Mouse (Mus musculus) liver, postnatal 0 days (tissue): ENCODE results near the gene Pex3. TPM values are rescaled to one million over a fixed set of nuclear protein-coding genes. Genes with fewer than 3 reads are reported as not detected.

Experiments used
- ATAC-seq: fragments of 200-750 bp; cut with Nextera tagmentation; 2 replicates; pipeline ENCODE4 v1.8.0; 2017; ENCODE audit warnings: mild to moderate bottlenecking, moderate library complexity
- DNase-seq: peaks from one replicate; pipeline ENCODE4 v3.0.0-alpha.2; 2016
- H3K27ac ChIP-seq: fragments of 300-500 bp; sonication (generic); 2 replicates; pipeline ENCODE4 v1.5.1; 2014; ENCODE audit warnings: antibody characterized with exemption, moderate library complexity, mild to moderate bottlenecking, low read depth
- H3K27me3 ChIP-seq: fragments of 300-500 bp; sonication (generic); 2 replicates; pipeline ENCODE4 v1.6.1; 2014; ENCODE audit warnings: low read length, control low read depth, mixed read lengths; ENCODE audit not compliant: insufficient read depth
- H3K36me3 ChIP-seq: fragments of 300-500 bp; sonication (generic); replicated peaks from 2 replicates; pipeline ENCODE4 v1.6.1; 2014; ENCODE audit warnings: mild to moderate bottlenecking, control low read depth, low read length, moderate library complexity, mixed read lengths; ENCODE audit not compliant: insufficient read depth
- H3K4me1 ChIP-seq: fragments of 300-500 bp; sonication (generic); 2 replicates; pipeline ENCODE4 v1.6.1; 2014; ENCODE audit warnings: antibody characterized with exemption, mild to moderate bottlenecking, control low read depth; ENCODE audit not compliant: insufficient read depth
- H3K4me2 ChIP-seq: fragments of 300-500 bp; sonication (generic); 2 replicates; pipeline ENCODE4 v1.6.1; 2014; ENCODE audit warnings: low read depth, mild to moderate bottlenecking, low read length, moderate library complexity, mixed read lengths
- H3K4me3 ChIP-seq: fragments of 300-500 bp; sonication (generic); 2 replicates; pipeline ENCODE4 v1.5.1; 2014; ENCODE audit warnings: low read depth, low read length
- H3K9ac ChIP-seq: fragments of 300-500 bp; sonication (generic); replicated peaks from 2 replicates; pipeline ENCODE4 v1.6.1; 2014; ENCODE audit warnings: mild to moderate bottlenecking, moderate library complexity
- H3K9me3 ChIP-seq: fragments of 300-500 bp; sonication (generic); 2 replicates; pipeline ENCODE4 v1.6.1; 2016; ENCODE audit warnings: mild to moderate bottlenecking, control low read depth, low read length, mixed read lengths
- CTCF ChIP-seq: sonication (generic); IDR thresholded peaks from 2 replicates; pipeline ENCODE4 v1.5.1; 2016; ENCODE audit warnings: antibody characterized with exemption, low read depth
- EP300 ChIP-seq: IDR thresholded peaks from 2 replicates; pipeline ENCODE4 v1.6.1; 2016; ENCODE audit warnings: antibody characterized with exemption, low read depth, mild to moderate bottlenecking
- WGBS: fragments of 180-500 bp; shearing (Covaris S2); extraction: QIAGEN DNeasy Blood & Tissue Kit; methylation state at CpG from one replicate; pipeline ENCODE4 v1.1.7; 2014; ENCODE audit not compliant: insufficient replicate concordance; 5-methylcytosine and 5-hydroxymethylcytosine counted together
- polyA plus RNA-seq: library from polyadenylated mRNA; unstranded; fragments of >200 nt; fragmentation: Nextera tagmentation; extraction: Ambion mirVana; gene quantifications from 2 replicates; pipeline ENCODE4 v1.2.1, GENCODE M21; 2015

Gene Pex3
- polyA plus RNA-seq, 1 experiment from 2014 or later = 13.6 TPM

DNA sequence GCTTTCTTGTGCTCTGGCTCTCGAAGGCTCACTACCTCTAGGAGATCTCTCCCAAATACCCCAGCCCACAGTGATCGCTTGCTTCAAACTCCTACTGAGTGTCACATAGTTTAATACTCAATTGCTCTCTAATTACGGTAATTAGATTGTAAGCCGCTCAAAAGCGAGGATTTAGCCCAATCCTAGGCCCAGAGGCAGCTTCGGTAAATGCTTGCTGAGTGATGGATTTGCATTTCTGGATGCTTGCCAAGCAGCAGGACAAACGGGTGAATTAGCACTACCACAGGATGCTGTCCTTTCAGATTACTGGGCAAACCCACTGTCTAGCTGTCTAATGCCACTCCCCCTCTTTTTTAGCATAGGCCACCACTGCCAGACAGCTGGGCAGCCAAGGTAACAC is 16.9 kb upstream of the Pex3 start:
- Histone ChIP-seq H3K36me3 (no peaks in the 10 kb centered on the region), H3K4me3 (no peak overlapping the region), H3K4me2 (no peak overlapping the region), H3K27me3 (no peaks in the 10 kb centered on the region), H3K9ac (no peak overlapping the region), H3K9me3 (no peaks in the 10 kb centered on the region), H3K27ac (no peak overlapping the region), H3K4me1 (peaks cover 5% of the 10 kb centered on the region; the same call in 1 of the 2 replicates)
- TF ChIP-seq CTCF (no peak), EP300 (no peak)
- DNase-seq = no peak
- WGBS = 61% methylated on average over 7 of the region's 7 CpGs
- no peak for ATAC-seq

DNA sequence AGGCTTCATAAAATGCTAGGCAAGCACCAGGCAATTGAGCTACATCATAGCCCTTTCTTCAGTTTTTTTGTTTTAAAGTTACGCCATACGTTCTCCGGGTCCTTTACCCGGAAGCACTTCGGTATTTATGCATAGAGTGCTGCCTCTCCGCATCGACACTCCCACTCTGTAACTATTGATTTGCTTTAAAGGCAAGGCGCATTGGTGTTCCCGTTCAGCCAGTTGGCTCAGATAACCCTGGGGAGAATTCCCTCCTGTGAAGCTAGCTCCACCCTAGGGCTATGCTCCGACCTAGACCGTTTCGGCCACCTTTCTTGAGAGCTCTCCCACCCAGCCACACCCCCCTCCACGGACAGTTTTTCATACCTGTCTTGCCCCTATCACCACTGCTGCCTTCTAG is 13.5 kb upstream of the Pex3 start:
- WGBS = 51% methylated on average over 13 of the region's 13 CpGs
- DNase-seq (no peak), ATAC-seq (peak; percentile 71)
- H3K4me3 ChIP-seq = no peak overlapping the region
- peaks cover 4% of the 10 kb centered on the region; the same call in 1 of the 2 replicates for H3K4me1 ChIP-seq
- no peaks in the 10 kb centered on the region for H3K27me3 ChIP-seq
- no peak overlapping the region for H3K9ac ChIP-seq
- TF ChIP-seq EP300 = no peak
- no peak for TF ChIP-seq CTCF
- H3K9me3 ChIP-seq = no peaks in the 10 kb centered on the region
- peaks cover 17% of the 10 kb centered on the region for H3K36me3 ChIP-seq
- peak overlapping the region; percentile 50 for H3K4me2 ChIP-seq
- no peak overlapping the region for H3K27ac ChIP-seq

DNA sequence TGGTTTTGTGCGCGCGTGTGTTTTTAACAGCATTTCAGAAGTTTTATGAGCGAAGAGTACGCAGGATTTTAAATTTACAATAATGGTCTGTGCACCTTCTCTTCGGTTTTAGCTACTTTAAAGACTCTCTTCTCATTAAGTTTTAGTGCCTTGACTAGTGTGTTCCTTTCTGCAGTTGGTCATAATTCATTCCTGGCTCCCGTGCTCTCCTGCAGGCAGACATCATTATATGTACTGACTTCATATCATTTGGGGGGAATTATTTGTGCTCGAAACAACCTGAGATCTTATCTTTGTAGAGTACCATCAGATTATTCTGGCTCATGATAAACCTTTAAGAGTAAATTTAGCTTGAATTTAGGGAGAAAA is 12.1 kb upstream of the Pex3 start:
- ATAC-seq (no peak), DNase-seq (no peak)
- Histone ChIP-seq H3K4me1 (peaks cover 4% of the 10 kb centered on the region; the same call in 1 of the 2 replicates), H3K27ac (no peak overlapping the region), H3K9ac (no peak overlapping the region), H3K27me3 (no peaks in the 10 kb centered on the region), H3K4me3 (no peak overlapping the region), H3K36me3 (peaks cover 17% of the 10 kb centered on the region), H3K9me3 (no peaks in the 10 kb centered on the region), H3K4me2 (peak overlapping the region; percentile 47)
- TF ChIP-seq CTCF = no peak
- no peak for TF ChIP-seq EP300
- 50% methylated on average over 8 of the region's 8 CpGs for WGBS

DNA sequence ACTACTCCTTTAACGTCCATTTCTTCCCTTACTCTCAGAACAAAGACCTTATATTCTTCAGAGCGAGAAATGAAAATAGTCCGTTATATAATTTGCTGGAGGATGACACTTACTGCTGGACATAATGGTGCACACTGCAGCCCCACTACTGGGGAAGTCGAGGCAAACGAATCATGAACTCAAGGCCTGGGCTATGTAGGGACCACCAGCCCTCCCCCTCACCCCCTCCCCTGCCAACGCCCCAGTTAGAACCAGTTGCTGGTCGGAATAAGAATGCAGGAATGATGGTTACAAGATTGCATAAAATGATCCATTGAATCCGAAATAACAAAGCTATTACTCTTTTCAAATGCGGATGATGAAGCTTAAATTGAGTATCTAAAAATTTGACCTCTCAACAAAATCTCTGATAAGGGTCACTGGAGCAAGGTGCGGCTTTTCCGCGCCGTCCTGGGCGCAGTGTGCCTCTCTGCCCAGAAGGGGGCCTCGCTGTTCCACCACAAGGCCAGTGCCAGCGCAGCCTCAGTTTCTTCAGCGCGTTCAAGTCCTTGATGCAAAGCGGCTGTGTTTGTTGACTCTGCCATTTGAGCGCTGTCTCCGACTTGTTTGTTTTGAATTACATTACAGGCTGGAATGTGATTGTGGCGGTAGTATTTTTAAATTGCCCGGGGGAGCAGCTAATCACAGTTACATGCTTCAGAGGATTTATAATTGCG is 11.6 kb upstream of the Pex3 start:
- Histone ChIP-seq H3K27ac (no peak overlapping the region), H3K4me3 (no peak overlapping the region), H3K4me2 (peak overlapping the region; percentile 47), H3K9me3 (no peaks in the 10 kb centered on the region), H3K36me3 (peaks cover 17% of the 10 kb centered on the region), H3K9ac (no peak overlapping the region), H3K4me1 (peaks cover 4% of the 10 kb centered on the region; the same call in 1 of the 2 replicates), H3K27me3 (no peaks in the 10 kb centered on the region)
- 32% methylated on average over 24 of the region's 24 CpGs for WGBS
- DNase-seq = peak; percentile 57
- ATAC-seq = 0 out of 2 replicates have a peak, but pooled peaks have one; percentile 41
- TF ChIP-seq EP300 (no peak), CTCF (peak; percentile 89)

DNA sequence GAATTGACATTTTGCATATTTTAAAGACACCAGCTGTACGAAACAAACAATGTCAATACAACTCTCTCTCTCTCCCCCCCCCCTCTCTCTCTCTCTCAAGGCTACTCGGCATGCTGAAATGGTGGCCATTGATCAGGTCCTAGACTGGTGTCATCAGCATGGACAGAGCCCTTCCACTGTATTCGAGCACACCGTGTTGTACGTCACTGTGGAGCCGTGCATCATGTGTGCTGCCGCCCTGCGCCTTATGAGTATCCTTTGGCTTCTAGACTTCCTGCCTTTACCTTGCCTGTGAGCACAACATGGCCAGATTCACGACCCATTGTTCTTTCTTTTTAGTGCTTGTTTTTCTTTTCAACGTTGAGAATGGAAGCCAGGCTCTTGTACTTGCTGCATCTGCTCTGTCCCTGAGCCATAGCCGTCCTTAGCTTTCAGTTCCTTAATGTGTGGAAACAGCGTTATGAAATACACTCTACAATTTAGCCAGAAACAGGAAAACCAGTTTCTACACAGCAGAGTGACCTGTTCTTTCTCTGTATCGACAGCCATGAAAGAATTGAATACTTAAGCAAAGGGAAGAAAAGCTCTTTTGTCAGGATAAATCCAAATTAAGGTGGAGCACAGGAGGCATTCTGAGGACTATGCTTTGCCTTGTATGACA is 7.2 kb upstream of the Pex3 start:
- TF ChIP-seq CTCF (no peak), EP300 (no peak)
- no peak overlapping the region for H3K4me2 ChIP-seq
- WGBS = 78% methylated on average over 13 of the region's 13 CpGs
- DNase-seq = no peak
- H3K27ac ChIP-seq = no peak overlapping the region
- peaks cover 21% of the 10 kb centered on the region for H3K36me3 ChIP-seq
- H3K27me3 ChIP-seq = no peaks in the 10 kb centered on the region
- H3K4me3 ChIP-seq = no peak overlapping the region
- no peak overlapping the region for H3K9ac ChIP-seq
- peak; percentile 19; the same call in 1 of the 2 replicates for ATAC-seq
- no peaks in the 10 kb centered on the region for H3K9me3 ChIP-seq
- H3K4me1 ChIP-seq = peaks cover 4% of the 10 kb centered on the region; the same call in 1 of the 2 replicates

DNA sequence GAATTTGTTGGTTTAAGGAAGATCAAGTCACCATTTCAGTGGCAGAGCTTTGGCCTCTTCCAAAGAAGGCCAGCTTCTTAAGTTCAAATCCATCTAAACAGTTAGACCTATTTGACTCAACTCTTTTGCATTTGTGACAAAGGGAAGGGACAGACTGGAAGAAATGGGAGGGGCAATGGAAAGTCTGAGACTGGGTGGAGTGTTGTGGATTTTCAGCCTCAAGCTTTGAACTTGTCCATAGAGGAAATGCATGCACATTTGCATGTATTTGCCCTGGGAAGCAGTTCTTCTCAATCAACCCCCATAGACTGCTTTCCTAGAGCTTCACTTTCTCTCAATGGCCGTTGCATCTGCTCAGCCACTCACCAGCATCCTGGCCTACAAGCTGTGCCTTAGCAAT is 1.4 kb upstream of the Pex3 start:
- H3K27ac ChIP-seq = no peak overlapping the region
- 89% methylated on average over 1 of the region's 1 CpGs for WGBS
- peaks cover 6% of the 10 kb centered on the region; the same call in 1 of the 2 replicates for H3K4me1 ChIP-seq
- no peak overlapping the region for H3K4me3 ChIP-seq
- no peak overlapping the region for H3K9ac ChIP-seq
- 0 out of 2 replicates have a peak, but pooled peaks cover 4% of the 10 kb centered on the region for H3K36me3 ChIP-seq
- ATAC-seq (no peak), DNase-seq (no peak)
- H3K9me3 ChIP-seq = no peaks in the 10 kb centered on the region
- TF ChIP-seq EP300 (no peak), CTCF (no peak)
- no peaks in the 10 kb centered on the region for H3K27me3 ChIP-seq
- H3K4me2 ChIP-seq = no peak overlapping the region
